Mouse (Mus musculus): ENCODE data around the gene Stk33. TPM values are rescaled to one million over a fixed set of nuclear protein-coding genes. Genes with fewer than 3 reads are reported as not detected.
"Not testable (repeated sequence)": the region's sequence is repeated elsewhere in the genome, so short reads cannot be mapped to it uniquely, and the experiment has no call there.

The Stk33 gene
- polyA plus RNA-seq, 1 experiment = not detected

DNA sequence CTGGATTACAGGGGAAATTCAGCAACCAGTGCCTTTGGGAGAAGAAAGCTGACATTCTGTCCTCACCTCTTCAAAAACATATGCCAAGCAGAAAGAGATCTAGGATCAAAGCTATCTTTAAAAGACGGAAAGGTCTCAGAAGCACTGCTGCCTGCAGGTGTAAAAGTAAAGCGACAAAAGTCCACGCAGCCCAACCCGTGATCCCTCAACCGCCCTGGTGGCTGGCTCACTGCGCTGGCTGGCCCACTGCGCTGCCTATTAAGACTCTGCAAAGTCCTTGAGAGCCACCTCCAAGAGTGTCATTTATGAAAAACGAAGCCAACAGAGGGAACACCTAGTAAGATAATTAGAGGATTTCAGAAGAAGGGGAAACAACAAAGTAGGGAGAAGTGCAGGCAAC lies 16.1 kb downstream of the Stk33 start:
- no peak for TF ChIP-seq POLR2A (IDR thresholded peaks at IDR 0.05; ENCODE audit: borderline replicate concordance, control insufficient read depth, low read depth, low read length)
- no peak for TF ChIP-seq CTCF (IDR thresholded peaks at IDR 0.05; ENCODE audit: control insufficient read depth, insufficient read depth, low read length)
- H3K4me3 ChIP-seq (replicated peaks; ENCODE audit: control insufficient read depth, low read depth, low read length) = no peak overlapping the region
- H3K27ac ChIP-seq (ENCODE audit: control insufficient read depth, insufficient read depth, low read depth, low read length, poor library complexity) = no peak overlapping the region
- WGBS = 76% methylated on average over 8 of the region's 8 CpGs
- H3K4me1 ChIP-seq (ENCODE audit: control insufficient read depth, insufficient read depth, low read length) = no peaks in the 10 kb centered on the region

DNA sequence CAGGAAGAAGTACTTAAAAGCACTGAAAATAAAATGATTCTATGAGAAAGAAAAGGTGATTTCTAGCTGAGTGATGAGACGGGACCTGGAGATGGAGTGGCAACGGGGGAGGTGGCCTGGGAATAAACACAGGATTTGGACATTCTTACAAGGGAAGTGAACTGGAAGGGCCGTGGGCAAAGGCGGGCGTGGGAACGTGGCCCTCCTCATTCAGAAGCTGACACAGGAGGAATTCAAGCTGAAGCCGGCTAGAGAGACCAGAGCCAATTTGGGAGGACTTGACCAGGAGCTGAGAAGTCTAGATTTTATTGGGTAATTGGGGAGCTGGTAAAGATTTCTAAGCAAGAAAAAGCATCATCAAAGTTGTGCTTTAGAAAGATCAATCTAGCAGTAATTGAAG lies 33.4 kb downstream of the Stk33 start:
- Histone ChIP-seq H3K27ac (ENCODE audit: control insufficient read depth, insufficient read depth, low read depth, low read length, poor library complexity) (no peak overlapping the region), H3K4me1 (ENCODE audit: control insufficient read depth, insufficient read depth, low read length) (no peaks in the 10 kb centered on the region), H3K4me3 (replicated peaks; ENCODE audit: control insufficient read depth, low read depth, low read length) (no peak overlapping the region)
- TF ChIP-seq CTCF (IDR thresholded peaks at IDR 0.05; ENCODE audit: control insufficient read depth, insufficient read depth, low read length) (no peak), POLR2A (IDR thresholded peaks at IDR 0.05; ENCODE audit: borderline replicate concordance, control insufficient read depth, low read depth, low read length) (no peak)
- whole genome bisulfite sequencing = 71% methylated on average over 7 of the region's 7 CpGs

DNA sequence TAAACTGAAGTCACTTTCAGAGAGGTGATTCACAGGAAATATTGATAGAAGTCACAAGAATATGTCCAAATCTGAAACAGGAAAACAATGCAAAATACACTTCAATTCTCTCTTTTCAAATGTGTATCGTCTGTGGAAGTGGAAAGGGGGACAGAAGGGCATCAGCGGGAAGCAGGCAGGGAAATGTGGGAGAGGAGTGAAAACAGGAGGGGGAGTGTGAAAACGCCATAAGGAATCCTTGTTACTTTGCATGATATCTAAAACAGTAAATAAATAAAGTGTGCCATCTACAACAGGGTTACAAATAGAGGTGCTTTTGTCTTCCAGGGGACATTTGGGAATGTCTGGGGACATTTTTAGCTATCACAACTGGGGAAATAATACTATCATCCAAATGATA lies 39.6 kb downstream of the Stk33 start:
- no peak overlapping the region for H3K4me3 ChIP-seq (replicated peaks; ENCODE audit: control insufficient read depth, low read depth, low read length)
- 54% methylated on average over 3 of the region's 3 CpGs for WGBS
- no peak overlapping the region for H3K27ac ChIP-seq (ENCODE audit: control insufficient read depth, insufficient read depth, low read depth, low read length, poor library complexity)
- no peak for TF ChIP-seq CTCF (IDR thresholded peaks at IDR 0.05; ENCODE audit: control insufficient read depth, insufficient read depth, low read length)
- TF ChIP-seq POLR2A (IDR thresholded peaks at IDR 0.05; ENCODE audit: borderline replicate concordance, control insufficient read depth, low read depth, low read length) = no peak
- no peaks in the 10 kb centered on the region; the same call in 1 of the 2 replicates for H3K4me1 ChIP-seq (ENCODE audit: control insufficient read depth, insufficient read depth, low read length)

DNA sequence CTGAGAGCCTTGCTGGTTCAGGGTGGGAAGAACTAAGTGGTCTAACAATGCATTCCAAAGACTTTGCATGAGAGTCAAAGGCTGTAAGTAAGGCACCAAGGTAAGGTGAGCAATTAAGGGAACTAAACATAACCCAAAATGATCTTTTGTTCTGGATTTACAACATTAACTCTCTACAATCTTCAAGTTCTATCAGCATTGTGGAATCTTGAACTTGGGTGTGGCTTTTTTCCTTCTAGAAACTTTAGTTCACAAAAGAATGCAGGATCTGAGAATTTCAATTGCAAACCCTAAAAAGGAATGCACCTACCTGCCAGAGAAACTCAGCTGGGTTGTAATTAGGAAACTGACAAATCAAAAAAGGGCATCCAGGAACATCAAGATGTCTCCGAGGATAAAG lies 57.8 kb downstream of the Stk33 start:
- H3K4me3 ChIP-seq (replicated peaks; ENCODE audit: control insufficient read depth, low read depth, low read length) = no peak overlapping the region
- WGBS = 60% methylated on average over 1 of the region's 1 CpGs
- TF ChIP-seq CTCF (IDR thresholded peaks at IDR 0.05; ENCODE audit: control insufficient read depth, insufficient read depth, low read length) (no peak), POLR2A (IDR thresholded peaks at IDR 0.05; ENCODE audit: borderline replicate concordance, control insufficient read depth, low read depth, low read length) (no peak)

DNA sequence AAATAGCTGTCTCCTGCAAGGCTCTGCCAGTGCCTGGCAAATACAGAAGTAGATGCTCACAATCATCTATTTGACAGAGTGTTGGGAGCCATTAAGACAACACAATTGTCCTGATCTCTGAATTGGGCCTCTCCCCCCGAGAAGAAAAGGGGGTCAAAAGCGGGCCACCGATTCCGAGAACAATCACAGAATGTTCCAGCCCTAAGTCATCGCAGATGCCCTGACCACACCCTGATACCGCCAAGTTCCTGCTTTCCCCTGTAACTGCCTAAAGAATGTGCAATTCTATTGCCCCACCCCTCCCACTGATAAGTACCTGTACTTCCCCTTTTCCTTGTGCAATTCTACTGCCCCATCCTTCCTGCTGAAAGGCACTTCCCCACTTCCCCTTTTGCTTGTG lies 65.3 kb downstream of the Stk33 start:
- H3K4me1 ChIP-seq (ENCODE audit: control insufficient read depth, insufficient read depth, low read length); H3K27ac ChIP-seq (ENCODE audit: control insufficient read depth, insufficient read depth, low read depth, low read length, poor library complexity); H3K4me3 ChIP-seq (replicated peaks; ENCODE audit: control insufficient read depth, low read depth, low read length): not testable (repeated sequence)
- WGBS = 85% methylated on average over 6 of the region's 6 CpGs

More for the DNA sequence above, 57.8 kb downstream of the Stk33 start:
- no peak overlapping the region for H3K27ac ChIP-seq (ENCODE audit: control insufficient read depth, insufficient read depth, low read depth, low read length, poor library complexity)
- H3K4me1 ChIP-seq (ENCODE audit: control insufficient read depth, insufficient read depth, low read length) = no peaks in the 10 kb centered on the region

DNA sequence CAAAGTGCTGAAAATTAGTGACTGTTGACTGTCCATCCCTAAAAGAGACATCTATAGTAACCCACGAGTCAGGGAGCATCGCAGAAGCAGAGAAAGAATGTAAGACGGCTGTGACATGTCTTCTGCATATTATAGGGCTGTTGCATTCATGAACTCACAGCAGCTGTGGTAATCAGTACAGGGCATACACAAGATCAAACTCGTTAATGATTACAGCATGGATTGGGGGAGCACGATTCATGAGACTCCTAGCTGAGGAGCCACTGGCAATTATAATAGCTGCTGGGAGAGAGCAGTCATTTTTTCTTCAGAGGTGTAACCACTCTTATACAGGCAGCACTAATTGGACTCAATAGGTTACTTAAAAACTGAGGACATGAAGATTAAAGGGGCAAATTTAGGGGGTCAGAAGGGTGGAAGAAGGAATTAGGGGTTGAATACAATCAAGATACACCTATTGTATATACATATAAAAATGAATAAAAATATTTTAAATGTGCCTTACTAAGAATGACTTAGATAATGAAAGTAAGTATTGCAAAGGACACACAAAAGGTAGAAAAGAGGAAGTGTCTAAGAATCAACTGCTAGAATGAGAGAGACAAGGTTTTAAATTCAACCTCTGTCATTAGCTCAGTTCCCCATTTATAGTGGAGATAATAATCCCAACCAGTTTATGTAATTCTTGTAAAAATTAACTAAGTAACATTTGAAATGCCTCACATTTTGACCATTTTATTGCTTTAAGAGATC lies 80.3 kb downstream of the Stk33 start:
- 76% methylated on average over 5 of the region's 5 CpGs for WGBS
- Histone ChIP-seq H3K4me1 (ENCODE audit: control insufficient read depth, insufficient read depth, low read length) (no peaks in the 10 kb centered on the region), H3K27ac (ENCODE audit: control insufficient read depth, insufficient read depth, low read depth, low read length, poor library complexity) (no peak overlapping the region), H3K4me3 (replicated peaks; ENCODE audit: control insufficient read depth, low read depth, low read length) (no peak overlapping the region)
- TF ChIP-seq CTCF (IDR thresholded peaks at IDR 0.05; ENCODE audit: control insufficient read depth, insufficient read depth, low read length) (no peak), POLR2A (IDR thresholded peaks at IDR 0.05; ENCODE audit: borderline replicate concordance, control insufficient read depth, low read depth, low read length) (no peak)

DNA sequence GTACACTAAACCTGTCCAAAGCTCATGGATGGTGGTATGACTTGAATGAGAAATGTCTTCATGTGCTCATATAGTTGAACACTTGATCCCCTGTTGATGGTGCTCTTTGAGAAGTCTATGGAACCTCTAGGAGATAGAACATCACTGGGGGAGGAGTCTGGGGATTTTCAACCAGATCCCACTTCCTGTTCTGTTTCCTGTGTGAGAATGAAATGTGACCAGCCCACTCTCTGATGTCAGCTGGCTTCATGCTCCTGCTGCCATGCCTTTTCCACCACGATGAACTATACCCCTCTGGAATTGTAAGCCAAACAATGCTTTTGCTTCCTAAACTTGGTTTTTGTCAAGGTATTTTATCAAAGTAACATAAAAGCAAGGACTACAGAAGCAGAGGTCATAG lies 81.0 kb downstream of the Stk33 start:
- TF ChIP-seq POLR2A (IDR thresholded peaks at IDR 0.05; ENCODE audit: borderline replicate concordance, control insufficient read depth, low read depth, low read length) = no peak
- TF ChIP-seq CTCF (IDR thresholded peaks at IDR 0.05; ENCODE audit: control insufficient read depth, insufficient read depth, low read length) = no peak
- 13% methylated on average over 1 of the region's 1 CpGs for WGBS
- Histone ChIP-seq H3K4me1 (ENCODE audit: control insufficient read depth, insufficient read depth, low read length) (no peaks in the 10 kb centered on the region), H3K4me3 (replicated peaks; ENCODE audit: control insufficient read depth, low read depth, low read length) (no peak overlapping the region), H3K27ac (ENCODE audit: control insufficient read depth, insufficient read depth, low read depth, low read length, poor library complexity) (no peak overlapping the region)

DNA sequence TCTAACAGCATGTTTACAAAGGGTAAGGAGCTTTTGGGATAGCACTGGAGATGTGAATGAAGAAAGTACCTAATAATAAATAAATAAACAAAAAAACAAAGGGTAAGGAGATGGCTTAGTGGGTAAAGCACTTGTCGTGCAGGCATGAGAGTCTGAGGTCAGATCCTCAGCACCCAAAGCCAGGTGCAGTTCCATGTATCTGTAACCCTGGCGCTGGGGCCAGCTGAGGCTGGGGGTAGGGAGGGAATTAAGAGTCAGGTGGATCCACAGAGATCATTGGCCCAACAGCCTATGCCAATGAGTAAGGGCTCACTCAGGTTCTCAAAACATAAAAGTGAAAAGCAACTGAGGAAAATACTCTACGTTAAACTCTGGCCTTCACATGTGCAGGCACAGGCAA lies 91.6 kb downstream of the Stk33 start:
- Histone ChIP-seq H3K27ac (ENCODE audit: control insufficient read depth, insufficient read depth, low read depth, low read length, poor library complexity) (no peak overlapping the region), H3K4me3 (replicated peaks; ENCODE audit: control insufficient read depth, low read depth, low read length) (no peak overlapping the region), H3K4me1 (ENCODE audit: control insufficient read depth, insufficient read depth, low read length) (no peaks in the 10 kb centered on the region)
- TF ChIP-seq CTCF (IDR thresholded peaks at IDR 0.05; ENCODE audit: control insufficient read depth, insufficient read depth, low read length) (no peak), POLR2A (IDR thresholded peaks at IDR 0.05; ENCODE audit: borderline replicate concordance, control insufficient read depth, low read depth, low read length) (no peak)
- 87% methylated on average over 3 of the region's 3 CpGs for WGBS

DNA sequence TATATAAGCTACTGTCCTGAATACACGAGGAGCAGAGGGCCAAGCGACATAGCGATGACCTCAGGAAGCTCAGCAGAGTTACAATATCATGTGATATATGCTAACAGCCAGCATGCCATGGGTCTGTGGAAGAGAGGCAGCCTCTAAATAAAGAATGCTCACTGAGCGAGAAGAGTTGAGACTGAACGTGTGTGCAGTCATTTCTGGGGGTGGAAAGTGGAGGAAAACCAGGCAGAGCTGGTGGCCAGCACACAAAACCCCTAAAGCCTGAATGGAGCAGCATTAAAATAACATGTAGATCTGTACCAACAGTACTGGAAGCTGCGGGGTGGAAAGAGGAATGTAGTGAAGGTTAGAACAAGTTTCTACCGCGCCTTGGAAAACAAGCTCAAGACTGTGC lies 107.2 kb downstream of the Stk33 start:
- no peak overlapping the region for H3K4me3 ChIP-seq (replicated peaks; ENCODE audit: control insufficient read depth, low read depth, low read length)
- TF ChIP-seq CTCF (IDR thresholded peaks at IDR 0.05; ENCODE audit: control insufficient read depth, insufficient read depth, low read length) = no peak
- TF ChIP-seq POLR2A (IDR thresholded peaks at IDR 0.05; ENCODE audit: borderline replicate concordance, control insufficient read depth, low read depth, low read length) = no peak
- H3K4me1 ChIP-seq (ENCODE audit: control insufficient read depth, insufficient read depth, low read length) = no peaks in the 10 kb centered on the region
- 80% methylated on average over 8 of the region's 8 CpGs for WGBS
- no peak overlapping the region for H3K27ac ChIP-seq (ENCODE audit: control insufficient read depth, insufficient read depth, low read depth, low read length, poor library complexity)
